Mouse (Mus musculus): ENCODE measurements around the gene Btbd35f20. TPM values are rescaled to one million over a fixed set of nuclear protein-coding genes. Genes with fewer than 3 reads are reported as not detected.

The Btbd35f20 gene
- polyA plus RNA-seq (2012; rRNA removed): not detected in 2 replicates

GRCm38 (mm10) chrX:4291145-4291544 is at the start of gene Btbd35f20:
Gene Btbd35f20, minus strand, starts transcription at chrX:4291245.

Other genes with a start within 250 kb of the Btbd35f20 start
- gene Btbd35f28, start 94.7 kb downstream of the Btbd35f20 start, polyA plus RNA-seq (2012; rRNA removed): not detected in 2 replicates
- gene Btbd35f17, start 79.4 kb upstream of the Btbd35f20 start, polyA plus RNA-seq (2012; rRNA removed): not detected in 2 replicates

All from central nervous system, embryonic 18 days (tissue).